Mouse (Mus musculus) MEL (cell line): ENCODE measurements around the gene Pan2.

Source experiments
- CHD2 ChIP-seq: IDR thresholded peaks from 2 replicates; pipeline ENCODE4 v1.6.1; 2011; ENCODE audit warnings: low read length, improper control_type of control experiment
- CTCF ChIP-seq, 3 experiments: IDR thresholded peaks in 2 of 3; conservative IDR thresholded peaks in 1 of 3; 2 replicates each; pipeline ENCODE4 v1.5.1; 2011 to 2012; ENCODE audit warnings: low read length in 3 of 3, low read depth in 2 of 3, mild to moderate bottlenecking in 2 of 3, improper control_type of control experiment in 1 of 3, inconsistent platforms in 1 of 3, mixed read lengths in 1 of 3, moderate library complexity in 1 of 3; ENCODE audit not compliant: control insufficient read depth in 1 of 3, insufficient read depth in 1 of 3, poor library complexity in 1 of 3, severe bottlenecking in 1 of 3
- E2F4 ChIP-seq: IDR thresholded peaks from 2 replicates; pipeline ENCODE4 v1.6.1; 2011; ENCODE audit warnings: low read depth, low read length, improper control_type of control experiment, borderline replicate concordance
- ELF1 ChIP-seq: IDR thresholded peaks from 2 replicates; pipeline ENCODE4 v1.6.1; 2014; ENCODE audit warnings: low read depth, mild to moderate bottlenecking, inconsistent platforms, low read length, improper control_type of control experiment, moderate library complexity
- EP300 ChIP-seq, 2 experiments: IDR thresholded peaks; 2 replicates each; pipeline ENCODE4 v1.6.1; 2011; ENCODE audit warnings: improper control_type of control experiment in 2 of 2, low read length in 2 of 2, low read depth in 1 of 2, mild to moderate bottlenecking in 1 of 2
- JUND ChIP-seq: IDR thresholded peaks from 2 replicates; pipeline ENCODE4 v1.6.1; 2011; ENCODE audit warnings: low read depth, mild to moderate bottlenecking, improper control_type of control experiment, low read length
- KAT2A ChIP-seq: conservative IDR thresholded peaks from 2 replicates; pipeline ENCODE4 v1.6.1; 2012; ENCODE audit warnings: low read depth, low read length, improper control_type of control experiment, inconsistent platforms
- MAFK ChIP-seq: IDR thresholded peaks from 2 replicates; pipeline ENCODE4 v1.6.1; 2011; ENCODE audit warnings: low read depth, mild to moderate bottlenecking, low read length, improper control_type of control experiment, borderline replicate concordance
- MYB ChIP-seq: IDR thresholded peaks from 2 replicates; pipeline ENCODE4 v1.6.1; 2011; ENCODE audit warnings: mild to moderate bottlenecking, low read depth, low read length, improper control_type of control experiment
- NELFE ChIP-seq: IDR thresholded peaks from 2 replicates; pipeline ENCODE4 v1.6.1; 2011; ENCODE audit warnings: low read depth, low read length, improper control_type of control experiment
- POLR2A ChIP-seq, 2 experiments: IDR thresholded peaks; 2 replicates each; pipeline ENCODE4 v1.6.1; 2011 to 2012; ENCODE audit warnings: low read length in 2 of 2, mild to moderate bottlenecking in 2 of 2, control low read depth in 1 of 2, improper control_type of control experiment in 1 of 2, low read depth in 1 of 2, moderate library complexity in 1 of 2; ENCODE audit not compliant: control insufficient read depth in 1 of 2, insufficient read depth in 1 of 2, poor library complexity in 1 of 2
- TAL1 ChIP-seq: IDR thresholded peaks from 2 replicates; pipeline ENCODE4 v1.6.1; 2012; ENCODE audit warnings: mild to moderate bottlenecking, inconsistent platforms, low read length, moderate library complexity, mixed read lengths
- UBTF ChIP-seq: IDR thresholded peaks from 2 replicates; pipeline ENCODE4 v1.6.1; 2012; ENCODE audit warnings: low read depth, mild to moderate bottlenecking, inconsistent platforms, low read length, improper control_type of control experiment, moderate library complexity, borderline replicate concordance; ENCODE audit not compliant: insufficient read depth
- ZKSCAN1 ChIP-seq: IDR thresholded peaks from 2 replicates; pipeline ENCODE4 v1.6.1; 2012; ENCODE audit warnings: low read depth, mild to moderate bottlenecking, inconsistent platforms, low read length, improper control_type of control experiment, moderate library complexity

DNA sequence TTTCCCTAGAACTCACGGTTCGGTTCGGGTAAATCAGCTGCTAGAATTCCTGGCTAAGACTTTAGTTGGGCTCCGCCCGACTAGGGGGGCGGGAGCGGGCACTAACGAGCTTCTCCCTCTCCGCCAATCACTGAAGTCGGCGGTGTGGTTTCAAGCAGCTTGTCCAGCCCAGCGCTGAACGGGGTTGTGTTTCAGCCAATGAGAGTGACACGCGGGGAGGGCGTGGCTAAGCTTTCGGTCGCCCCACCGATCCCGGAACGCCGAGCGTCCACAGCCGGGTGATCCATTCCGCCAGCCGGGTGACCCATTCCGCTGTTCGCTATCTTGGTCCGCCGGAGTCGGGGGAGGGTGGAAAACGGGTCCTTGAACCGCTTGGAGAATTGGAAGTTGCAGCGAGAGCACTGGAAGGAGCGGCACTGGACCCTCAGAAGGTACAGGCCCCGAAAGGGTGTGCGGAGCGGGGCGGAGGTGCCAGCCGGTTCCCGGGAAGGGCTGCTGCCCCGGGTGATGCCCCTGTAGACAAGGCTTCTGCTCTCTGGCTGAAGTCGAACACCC, 32.8 kb upstream of the Pan2 start, which contains the start of gene Stat2:
- TF ChIP-seq UBTF (peak; percentile 93; the same call in 1 of the 2 replicates), CTCF (IDR thresholded peaks at IDR 0.05 in 2 of 3, conservative IDR thresholded peaks at IDR 0.05 in 1 of 3; ENCODE audit: control insufficient read depth in 1 of 3, insufficient read depth in 1 of 3, low read depth in 2 of 3, low read length in 3 of 3, poor library complexity in 1 of 3, severe bottlenecking in 1 of 3) (no peak), ZKSCAN1 (no peak), NELFE (peak; percentile 91), E2F4 (no peak), POLR2A (IDR thresholded peaks at IDR 0.05; ENCODE audit: control insufficient read depth in 1 of 2, insufficient read depth in 1 of 2, low read depth in 1 of 2, low read length in 2 of 2, poor library complexity in 1 of 2) (peak in 1 of 2 experiments; percentile 89; a peak in 2 of 4 replicates), MAFK (no peak), EP300 (IDR thresholded peaks at IDR 0.05; ENCODE audit: low read depth in 1 of 2, low read length in 2 of 2) (no peak), ELF1 (peak; percentile 64; the same call in 1 of the 2 replicates), CHD2 (no peak), KAT2A (no peak; the same call in 1 of the 2 replicates), MYB (no peak), JUND (no peak), TAL1 (no peak)
